ENCODE assay signal across 8 mouse cellular contexts in the genomic region with DNA sequence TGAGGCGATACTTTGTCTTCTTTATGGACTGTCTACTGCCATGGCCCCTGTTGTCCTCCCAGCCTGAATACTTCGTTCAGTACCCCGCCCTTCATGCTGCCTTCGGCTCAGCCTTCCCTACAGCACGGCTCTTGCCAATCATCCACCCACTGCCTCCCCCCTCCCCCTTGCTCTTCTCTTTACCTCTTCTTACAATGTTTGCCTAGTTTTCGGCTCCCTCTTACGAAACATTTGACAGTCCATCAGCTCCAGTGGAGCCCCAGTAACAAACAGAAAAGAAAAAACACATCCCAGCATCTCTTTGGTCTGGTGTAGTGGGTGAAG. TPM values are rescaled to one million over a fixed set of nuclear protein-coding genes. Genes with fewer than 3 reads are reported as not detected.
DNase-seq lines count a peak whose midpoint lies in the region; ATAC-seq and TF ChIP-seq lines count a peak whose summit lies in the region.

No protein-coding gene starts in this region.

- intact Hi-C loops in heart, postnatal 25 days (cut with DNase I): no loop called here

- no peak overlapping the region for H3K27ac ChIP-seq in heart, embryonic 15.5 days
- H3K27ac ChIP-seq in hindbrain, embryonic 11.5 days (ENCODE audit: low read depth, low read length): no peak overlapping the region
- peak overlapping the region; percentile 69 for H3K27ac ChIP-seq in liver, postnatal 0 days (ENCODE audit: low read depth)

- peak overlapping the region; percentile 33; the same call in 1 of the 2 replicates for H3K4me3 ChIP-seq in heart, embryonic 15.5 days
- no peak overlapping the region for H3K4me3 ChIP-seq in hindbrain, embryonic 11.5 days (ENCODE audit: low read depth, low read length)
- H3K4me3 ChIP-seq in liver, postnatal 0 days (ENCODE audit: low read depth, low read length): peak overlapping the region; percentile 31; the same call in 1 of the 2 replicates

- H3K9ac ChIP-seq in heart, embryonic 15.5 days: no peak overlapping the region
- peak overlapping the region; percentile 24 for H3K9ac ChIP-seq in hindbrain, embryonic 11.5 days (ENCODE audit: low read depth, low read length)
- no peak overlapping the region for H3K9ac ChIP-seq in liver, postnatal 0 days (replicated peaks)

- H3K36me3 ChIP-seq in heart, embryonic 15.5 days: no peaks in the 10 kb centered on the region
- H3K36me3 ChIP-seq in hindbrain, embryonic 11.5 days (ENCODE audit: control insufficient read depth, insufficient read depth, low read length): no peaks in the 10 kb centered on the region
- H3K36me3 ChIP-seq in liver, postnatal 0 days (replicated peaks; ENCODE audit: insufficient read depth, low read length): no peaks in the 10 kb centered on the region

- no peak for TF ChIP-seq CTCF in liver, postnatal 0 days (IDR thresholded peaks at IDR 0.05; ENCODE audit: low read depth)

- H3K9me3 ChIP-seq in heart, embryonic 15.5 days (replicated peaks): no peaks in the 10 kb centered on the region
- no peaks in the 10 kb centered on the region for H3K9me3 ChIP-seq in hindbrain, embryonic 11.5 days (ENCODE audit: control insufficient read depth, low read length)
- no peaks in the 10 kb centered on the region; the same call in 1 of the 2 replicates for H3K9me3 ChIP-seq in liver, postnatal 0 days (ENCODE audit: low read length)

- peaks cover 10% of the 10 kb centered on the region for H3K27me3 ChIP-seq in heart, embryonic 15.5 days
- no peaks in the 10 kb centered on the region for H3K27me3 ChIP-seq in hindbrain, embryonic 11.5 days (ENCODE audit: control insufficient read depth, insufficient read depth, low read length)
- H3K27me3 ChIP-seq in liver, postnatal 0 days (ENCODE audit: insufficient read depth, low read length): no peaks in the 10 kb centered on the region; the same call in 1 of the 2 replicates

- TF ChIP-seq EP300 in liver, postnatal 0 days (IDR thresholded peaks at IDR 0.05; ENCODE audit: low read depth): no peak

- no peak for ATAC-seq in heart, embryonic 15.5 days (replicated peaks; ENCODE audit: insufficient number of reproducible peaks, insufficient read depth, low FRiP score, low read depth)
- ATAC-seq in hindbrain, embryonic 11.5 days (ENCODE audit: low FRiP score): peak; percentile 74
- ATAC-seq in liver, postnatal 0 days: peak; percentile 93

- DNase-seq in heart, postnatal 25 days (ENCODE audit: low spot score): no peak
- peak; percentile 6 for DNase-seq in adipocyte (ENCODE audit: low spot score)
- DNase-seq in hindbrain, embryonic 11.5 days (ENCODE audit: low spot score): no peak
- peak; percentile 60 for DNase-seq in liver, postnatal 0 days
- no peak for DNase-seq in thymus, postnatal 36 days
- DNase-seq in right cerebral cortex, postnatal 36 days (ENCODE audit: low spot score in 2 of 2): no peak
- no peak for DNase-seq in cerebellum, adult 11-12 months

- H3K4me1 ChIP-seq in heart, embryonic 15.5 days (replicated peaks): peaks cover 6% of the 10 kb centered on the region
- no peaks in the 10 kb centered on the region for H3K4me1 ChIP-seq in hindbrain, embryonic 11.5 days (replicated peaks; ENCODE audit: control insufficient read depth, insufficient read depth, low read length)
- no peaks in the 10 kb centered on the region for H3K4me1 ChIP-seq in liver, postnatal 0 days (ENCODE audit: insufficient read depth)

- H3K4me2 ChIP-seq in heart, embryonic 15.5 days: peak overlapping the region; percentile 54
- peak overlapping the region; percentile 30; the same call in 1 of the 2 replicates for H3K4me2 ChIP-seq in hindbrain, embryonic 11.5 days (replicated peaks; ENCODE audit: low read depth, low read length)
- peak overlapping the region; percentile 67 for H3K4me2 ChIP-seq in liver, postnatal 0 days (ENCODE audit: low read depth, low read length)

- 40% methylated on average over 7 of the region's 7 CpGs for WGBS in heart, embryonic 15.5 days
- WGBS in hindbrain, embryonic 11.5 days: 31% methylated on average over 7 of the region's 7 CpGs
- WGBS in liver, postnatal 0 days (ENCODE audit: insufficient replicate concordance): 24% methylated on average over 7 of the region's 7 CpGs

RNA-seq across cellular contexts. Expression of gene Stab2, which starts 35.4 kb away (rescaled TPM):
- 0.98 and 0.99 TPM in 2 replicates for polyA plus RNA-seq in heart, embryonic 15.5 days (2015; fragmentation: Nextera tagmentation; extraction: Ambion mirVana)
- total RNA-seq in heart, postnatal 25 days (2021): under 1 TPM; 0.08 to 0.20 TPM
- polyA plus RNA-seq in hindbrain, embryonic 11.5 days (2014; fragmentation: Nextera tagmentation; extraction: Ambion mirVana): 0.20 and 0.26 TPM in 2 replicates
- polyA plus RNA-seq in liver, postnatal 0 days (2015; fragmentation: Nextera tagmentation; extraction: Ambion mirVana): 38.8 and 45.0 TPM in 2 replicates

Comparison
In these comparisons a context has a peak if more than half of its experiments do, and no peak if none do; other contexts are left out.
1. DNase-seq: peak in adipocyte (single experiment) and liver, postnatal 0 days (single experiment); none in heart, postnatal 25 days (single experiment), hindbrain, embryonic 11.5 days (single experiment), thymus, postnatal 36 days (0 of 2), right cerebral cortex, postnatal 36 days (0 of 2) and cerebellum, adult 11-12 months (single experiment).
2. RNA of gene Stab2, which starts 35.4 kb away (polyA plus RNA-seq): 38.8 to 45.0 TPM in liver, postnatal 0 days; 0.98 to 0.99 TPM in heart, embryonic 15.5 days and 0.20 to 0.26 TPM in hindbrain, embryonic 11.5 days; every median in the first group is over 10 times any median in the second.
3. Peak in every context shown above with its lines, with median percentiles within 50 percentile points of each other: H3K4me2 ChIP-seq.